Mouse (Mus musculus) NIH3T3 (cell line): ENCODE measurements around the gene Gsx1.
A peak's percentile ranks its signal among the peaks of the same experiment; 100 is the strongest.

Source experiments
- DNase-seq: peaks from one replicate; pipeline ENCODE4 v3.0.0-alpha.2; 2012; ENCODE audit warnings: low read depth

The Gsx1 gene

GRCm38 (mm10) chr5:147188571-147188975, at the start of gene Gsx1:
Gene Gsx1, plus strand, starts transcription at chr5:147188696.
- no peak for DNase-seq

GRCm38 (mm10) chr5:147147340-147147739, 41.2 kb upstream of the Gsx1 start:
- no peak for DNase-seq

DNA sequence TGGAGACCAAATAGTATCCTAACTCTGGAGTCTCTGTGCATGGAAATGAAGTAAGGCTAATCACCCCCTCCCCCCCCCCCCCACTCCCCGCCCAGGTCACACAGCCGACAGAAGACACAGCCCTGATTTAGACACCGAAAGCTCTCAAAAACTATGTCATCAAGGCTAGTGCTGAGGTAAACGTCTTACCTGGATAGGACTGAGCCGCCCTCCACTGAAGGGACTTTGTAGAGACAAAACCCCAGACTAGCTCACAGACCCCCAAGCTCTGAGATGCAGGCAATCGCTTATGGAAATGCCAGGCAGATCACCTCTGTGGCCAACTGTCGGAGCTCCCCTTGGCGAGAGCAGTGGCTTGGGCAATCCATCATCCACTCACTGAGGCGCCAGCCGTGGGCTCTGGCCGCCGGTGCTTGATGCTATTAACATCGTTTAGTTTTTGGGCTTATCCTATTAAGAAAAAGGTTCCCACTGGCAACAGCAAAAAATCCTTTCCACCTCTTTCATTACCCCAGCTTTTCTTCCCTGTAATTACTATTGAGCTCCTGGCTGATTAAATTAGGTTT, 33.6 kb upstream of the Gsx1 start:
- no peak for DNase-seq

DNA sequence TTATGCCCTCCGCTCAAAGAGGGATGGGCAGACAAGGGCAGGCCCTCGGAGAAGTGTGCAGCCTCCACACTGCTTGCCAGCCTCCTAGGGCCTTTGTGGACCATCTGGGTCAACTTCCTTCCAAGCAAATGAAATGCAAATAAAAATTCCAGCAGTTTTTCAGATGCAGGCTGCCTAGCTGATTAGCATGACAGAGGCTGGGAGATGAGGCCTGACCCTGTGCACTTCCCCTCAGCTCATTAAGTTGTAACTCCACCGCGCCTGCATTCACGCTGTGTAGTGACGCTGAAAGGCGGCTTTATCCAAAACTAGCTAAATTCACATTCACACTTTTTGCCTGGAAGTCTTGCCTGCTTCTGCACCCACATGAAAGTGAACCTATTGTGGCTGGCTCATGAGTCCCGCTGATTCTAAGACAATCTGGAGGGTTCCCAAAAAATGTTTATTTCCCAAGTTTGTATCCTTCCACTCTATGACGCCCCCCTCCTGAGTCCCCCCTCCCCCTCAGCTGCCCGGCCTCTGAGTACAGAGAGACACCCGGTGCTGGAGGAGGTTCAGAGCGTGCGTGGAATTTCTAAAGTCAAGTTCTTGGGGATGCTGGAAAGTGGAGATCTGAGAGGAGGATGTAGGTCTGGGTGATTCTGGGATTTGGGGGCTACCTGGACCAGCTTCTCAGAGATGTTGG, 32.9 kb upstream of the Gsx1 start:
- DNase-seq: no peak

GRCm38 (mm10) chr5:147156376-147156775, 32.1 kb upstream of the Gsx1 start:
- DNase-seq: no peak

GRCm38 (mm10) chr5:147157441-147157840, 31.1 kb upstream of the Gsx1 start:
- no peak for DNase-seq

DNA sequence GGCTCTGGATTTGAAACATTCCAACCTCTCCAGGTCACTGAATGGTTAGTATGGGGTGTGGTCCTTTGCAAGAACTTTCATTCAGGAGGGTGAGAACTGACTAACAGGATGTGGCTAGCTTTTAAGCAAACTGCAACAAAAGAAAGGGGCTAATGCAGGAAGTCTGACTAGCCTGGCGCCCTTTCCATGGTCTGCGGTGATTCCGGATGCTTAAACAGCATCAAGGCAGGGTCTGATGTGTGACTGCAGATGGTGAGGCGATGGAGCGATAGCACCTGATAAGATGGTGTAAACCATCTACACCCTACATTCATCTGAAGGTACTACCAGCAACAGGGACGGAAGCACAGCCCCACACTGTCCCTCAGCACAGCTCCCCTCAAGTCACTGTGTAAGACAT, 29.2 kb upstream of the Gsx1 start:
- DNase-seq: no peak

GRCm38 (mm10) chr5:147159792-147160191, 28.7 kb upstream of the Gsx1 start:
- no peak for DNase-seq

DNA sequence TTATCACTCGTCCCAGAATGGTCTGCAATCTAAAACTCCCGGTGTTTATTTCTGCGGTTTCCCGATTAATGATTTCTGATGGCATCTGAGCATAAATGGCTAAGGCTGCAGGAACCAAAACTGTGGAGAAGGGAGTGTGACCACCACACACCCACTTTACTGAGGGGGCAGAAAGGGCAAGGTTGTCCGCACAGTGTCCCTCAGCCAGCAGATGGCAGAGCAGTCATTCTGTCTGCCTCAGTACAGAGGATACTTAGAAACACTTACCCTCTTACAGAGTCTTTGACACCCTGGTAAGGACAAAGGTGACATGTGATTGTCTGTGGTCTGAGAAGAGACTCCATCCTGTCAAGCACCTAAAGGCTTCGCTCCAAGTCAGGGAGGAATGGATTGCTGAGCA, 23.4 kb upstream of the Gsx1 start:
- no peak for DNase-seq

- no peak for DNase-seq
These were observed 18.4 kb upstream of the Gsx1 start for GRCm38 (mm10) chr5:147170088-147170487.

GRCm38 (mm10) chr5:147174046-147174445, 14.4 kb upstream of the Gsx1 start:
- DNase-seq: peak; percentile 8

- peak; percentile 24 for DNase-seq
These were observed 3.2 kb upstream of the Gsx1 start for GRCm38 (mm10) chr5:147185174-147185915.

GRCm38 (mm10) chr5:147186001-147186431, 2.5 kb upstream of the Gsx1 start:
- DNase-seq: peak; percentile 59

- DNase-seq: peak; percentile 12
These were observed 1.5 kb upstream of the Gsx1 start for GRCm38 (mm10) chr5:147186781-147187551.

DNA sequence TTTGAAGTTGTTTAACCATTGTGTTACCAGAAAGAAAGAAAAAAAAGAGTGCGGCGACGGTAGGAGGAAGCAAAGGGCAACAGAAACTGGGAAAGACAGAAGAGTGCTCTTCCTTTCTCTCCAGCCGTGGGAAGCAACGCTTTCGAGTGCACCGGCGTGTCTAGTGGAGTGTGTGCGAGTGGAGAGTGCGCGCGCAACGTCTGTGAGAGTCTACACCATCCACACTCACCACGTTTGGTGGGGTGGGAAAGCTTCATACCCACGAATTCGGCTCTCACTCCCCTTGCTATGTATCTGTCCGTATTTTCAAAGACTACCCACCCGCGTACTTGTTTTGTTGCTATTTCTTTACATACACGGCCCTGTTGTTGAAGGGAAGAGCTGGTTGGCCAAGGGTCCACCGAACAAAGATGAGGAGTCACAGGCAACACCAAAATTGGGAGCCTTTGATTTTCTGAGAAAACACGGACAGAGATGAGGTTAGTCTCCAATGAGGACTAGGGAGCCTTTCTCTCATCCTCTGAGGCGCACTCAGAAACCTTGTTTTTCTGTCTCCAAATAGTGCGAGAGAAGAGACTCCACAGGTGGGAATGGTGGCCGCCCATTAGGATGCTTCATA, 835 bp upstream of the Gsx1 start:
- no peak for DNase-seq

DNA sequence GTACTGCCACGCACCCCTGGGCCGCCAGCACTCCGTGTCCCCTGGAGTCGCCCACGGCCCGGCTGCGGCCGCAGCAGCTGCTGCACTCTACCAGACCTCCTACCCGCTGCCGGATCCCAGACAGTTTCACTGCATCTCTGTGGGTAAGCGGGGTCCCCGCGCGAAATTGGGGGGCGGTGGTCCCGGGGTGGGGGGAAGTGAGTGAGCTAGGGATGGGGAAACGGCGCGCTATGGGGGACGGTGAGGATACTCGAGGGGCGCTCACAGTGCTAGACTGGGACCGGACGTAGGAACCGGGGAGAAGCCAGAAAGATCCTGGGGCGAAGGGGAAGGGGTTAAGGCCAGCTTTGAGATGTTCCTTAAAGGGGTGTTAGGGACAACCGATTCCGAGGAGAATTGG, 660 bp downstream of the Gsx1 start:
- DNase-seq: no peak

DNA sequence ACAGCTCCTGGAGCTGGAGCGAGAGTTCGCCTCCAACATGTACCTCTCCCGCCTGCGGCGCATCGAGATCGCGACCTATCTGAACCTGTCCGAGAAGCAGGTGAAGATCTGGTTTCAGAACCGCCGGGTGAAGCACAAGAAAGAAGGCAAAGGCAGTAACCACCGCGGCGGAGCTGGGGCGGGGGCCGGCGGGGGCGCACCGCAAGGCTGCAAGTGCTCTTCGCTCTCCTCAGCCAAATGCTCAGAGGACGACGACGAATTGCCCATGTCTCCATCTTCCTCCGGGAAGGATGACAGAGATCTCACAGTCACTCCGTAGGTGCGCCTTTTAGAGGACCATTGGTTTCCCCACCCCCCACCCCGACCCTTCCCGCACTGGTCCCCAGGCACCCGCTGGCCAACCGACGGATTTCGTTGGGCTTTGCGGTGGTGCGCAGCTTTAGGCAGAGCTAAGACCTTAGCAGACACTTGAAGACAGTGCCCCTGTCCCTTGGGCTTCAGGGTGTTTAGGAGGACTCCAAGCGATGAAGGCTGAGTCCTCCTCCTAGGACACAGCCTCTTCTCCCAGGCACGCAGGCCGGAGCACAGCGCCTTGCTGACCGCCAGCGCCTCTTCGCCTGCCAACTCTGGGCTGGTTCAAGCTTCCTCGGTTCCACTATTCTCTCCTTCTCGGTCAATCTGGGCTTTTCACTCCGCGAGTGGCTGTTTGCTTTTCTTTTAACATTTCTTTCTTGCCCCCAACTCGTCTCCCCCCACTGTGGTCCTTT, 1.5 kb downstream of the Gsx1 start:
- no peak for DNase-seq

DNA sequence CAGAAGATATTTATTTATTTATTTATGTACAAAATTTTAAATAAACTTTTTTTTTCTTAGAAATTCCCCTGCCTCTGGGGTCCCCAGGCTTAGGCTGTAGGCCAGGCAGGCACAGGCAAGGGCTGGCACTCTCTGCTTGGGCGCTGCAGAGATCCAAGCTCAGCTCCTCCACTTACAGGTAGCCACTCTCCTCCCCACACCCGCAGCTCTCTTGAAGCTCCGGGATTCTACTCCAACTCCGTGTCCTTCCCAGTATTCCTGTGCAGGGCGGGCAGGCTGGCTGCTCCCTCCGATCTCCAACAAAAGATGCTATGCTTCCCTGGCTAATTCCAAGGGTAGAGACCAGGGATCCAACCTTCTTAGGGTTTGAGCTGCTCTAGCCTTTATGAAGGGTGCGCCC, 2.4 kb downstream of the Gsx1 start:
- DNase-seq: no peak

- no peak for DNase-seq
These were observed 3.5 kb downstream of the Gsx1 start for GRCm38 (mm10) chr5:147191801-147192575.

GRCm38 (mm10) chr5:147192576-147192960, 4.1 kb downstream of the Gsx1 start:
- DNase-seq: no peak

DNA sequence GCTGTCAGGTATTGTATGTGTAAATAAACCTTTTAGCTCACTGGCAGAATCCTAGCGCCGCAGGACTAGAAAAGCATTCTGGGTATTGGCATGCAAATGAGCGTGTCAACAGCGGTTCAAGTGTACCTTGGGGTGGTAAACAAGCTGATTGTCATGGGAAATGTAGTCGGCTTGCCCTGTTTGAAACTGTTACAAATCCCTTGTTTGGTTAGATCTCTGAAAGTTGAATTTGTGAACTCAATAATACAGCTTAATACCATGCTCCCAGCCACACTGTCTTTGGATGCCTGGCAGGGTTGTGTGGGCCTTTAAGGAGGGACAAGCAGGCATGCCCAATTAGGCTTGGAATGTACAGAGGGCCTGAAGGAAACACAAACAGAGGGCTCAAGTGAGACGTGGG, 16.4 kb downstream of the Gsx1 start:
- DNase-seq: no peak
